Mouse (Mus musculus): ENCODE measurements around the gene Dync1h1. TPM values are rescaled to one million over a fixed set of nuclear protein-coding genes. Genes with fewer than 3 reads are reported as not detected.

Gene Dync1h1
- polyA plus RNA-seq, 1 experiment from 2014 or later: 129 TPM

GRCm38 (mm10) chr12:110566366-110566765 lies 34.9 kb upstream of the Dync1h1 start:
- Histone ChIP-seq H3K9me3 (ENCODE audit: control insufficient read depth, low read length) (no peaks in the 10 kb centered on the region), H3K27me3 (ENCODE audit: control insufficient read depth, insufficient read depth, low read length) (no peaks in the 10 kb centered on the region), H3K27ac (replicated peaks; ENCODE audit: low read depth, low read length) (no peak overlapping the region), H3K9ac (replicated peaks; ENCODE audit: low read length) (no peak overlapping the region), H3K4me2 (ENCODE audit: low read length) (no peak overlapping the region), H3K36me3 (ENCODE audit: control insufficient read depth, insufficient read depth, low read length) (peaks cover 78% of the 10 kb centered on the region), H3K4me3 (replicated peaks; ENCODE audit: low read depth, low read length) (no peak overlapping the region), H3K4me1 (ENCODE audit: control insufficient read depth, insufficient read depth, low read length) (no peaks in the 10 kb centered on the region)
- no peak for ATAC-seq (ENCODE audit: low FRiP score, low TSS enrichment)
- 91% methylated on average over 9 of the region's 9 CpGs for WGBS
- DNase-seq: no peak

- H3K9ac ChIP-seq (replicated peaks; ENCODE audit: low read length): no peak overlapping the region
- H3K27me3 ChIP-seq (ENCODE audit: control insufficient read depth, insufficient read depth, low read length): no peaks in the 10 kb centered on the region
- H3K36me3 ChIP-seq (ENCODE audit: control insufficient read depth, insufficient read depth, low read length): peaks cover 64% of the 10 kb centered on the region
- no peak for DNase-seq
- H3K4me2 ChIP-seq (ENCODE audit: low read length): no peak overlapping the region
- H3K4me1 ChIP-seq (ENCODE audit: control insufficient read depth, insufficient read depth, low read length): no peaks in the 10 kb centered on the region
- 93% methylated on average over 10 of the region's 10 CpGs for WGBS
- H3K27ac ChIP-seq (replicated peaks; ENCODE audit: low read depth, low read length): no peak overlapping the region
- no peaks in the 10 kb centered on the region for H3K9me3 ChIP-seq (ENCODE audit: control insufficient read depth, low read length)
- H3K4me3 ChIP-seq (replicated peaks; ENCODE audit: low read depth, low read length): no peak overlapping the region
- no peak for ATAC-seq (ENCODE audit: low FRiP score, low TSS enrichment)
These were observed 30.2 kb upstream of the Dync1h1 start for GRCm38 (mm10) chr12:110571050-110571449.

DNA sequence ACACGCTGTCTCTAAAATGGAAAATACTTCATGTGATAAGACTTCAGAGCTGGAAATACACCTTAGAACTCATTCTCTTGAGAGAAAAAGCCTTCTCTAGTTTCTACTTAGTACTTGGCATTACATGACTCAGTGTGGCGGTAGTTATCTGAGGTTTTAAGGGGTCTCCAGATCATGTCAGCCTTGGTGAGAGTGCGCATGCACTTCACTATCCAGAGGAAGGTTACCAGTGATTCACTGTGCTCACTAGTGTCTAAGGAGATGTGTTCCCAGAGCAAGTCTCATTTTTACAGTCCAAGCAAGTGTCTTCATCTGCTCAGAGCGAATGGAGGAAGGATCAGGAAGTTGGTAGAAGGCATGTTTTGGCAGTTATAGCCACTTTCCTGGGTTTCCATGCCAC lies 28.9 kb upstream of the Dync1h1 start:
- 98% methylated on average over 4 of the region's 4 CpGs for WGBS
- no peak overlapping the region for H3K4me2 ChIP-seq (ENCODE audit: low read length)
- no peak overlapping the region for H3K4me3 ChIP-seq (replicated peaks; ENCODE audit: low read depth, low read length)
- DNase-seq (no peak), ATAC-seq (ENCODE audit: low FRiP score, low TSS enrichment) (no peak)
- no peaks in the 10 kb centered on the region for H3K9me3 ChIP-seq (ENCODE audit: control insufficient read depth, low read length)
- H3K9ac ChIP-seq (replicated peaks; ENCODE audit: low read length): no peak overlapping the region
- H3K4me1 ChIP-seq (ENCODE audit: control insufficient read depth, insufficient read depth, low read length): no peaks in the 10 kb centered on the region
- no peak overlapping the region for H3K27ac ChIP-seq (replicated peaks; ENCODE audit: low read depth, low read length)
- H3K27me3 ChIP-seq (ENCODE audit: control insufficient read depth, insufficient read depth, low read length): no peaks in the 10 kb centered on the region
- H3K36me3 ChIP-seq (ENCODE audit: control insufficient read depth, insufficient read depth, low read length): peaks cover 51% of the 10 kb centered on the region

DNA sequence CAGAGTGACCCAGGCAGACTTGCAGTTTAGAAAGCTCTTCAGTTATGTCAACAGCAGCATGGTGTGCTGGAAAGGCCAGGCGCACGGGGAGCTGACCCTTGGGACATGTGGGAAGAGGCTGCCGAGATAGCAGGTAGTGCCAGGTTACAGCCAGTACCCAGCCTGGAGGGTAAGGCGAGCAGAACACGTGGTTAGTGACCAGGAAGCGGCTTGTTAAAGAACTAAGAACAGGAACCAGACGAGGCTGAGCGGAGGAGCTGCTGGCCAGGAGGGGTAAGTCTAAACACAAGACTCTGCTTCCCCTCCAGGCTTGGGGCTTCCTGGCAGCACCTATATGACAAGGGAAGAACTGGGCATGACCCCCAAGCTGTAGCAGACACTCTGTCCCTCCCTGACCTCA lies 27.6 kb upstream of the Dync1h1 start:
- 90% methylated on average over 8 of the region's 8 CpGs for WGBS
- DNase-seq: no peak
- Histone ChIP-seq H3K4me2 (ENCODE audit: low read length) (no peak overlapping the region), H3K9me3 (ENCODE audit: control insufficient read depth, low read length) (no peaks in the 10 kb centered on the region), H3K27ac (replicated peaks; ENCODE audit: low read depth, low read length) (no peak overlapping the region), H3K27me3 (ENCODE audit: control insufficient read depth, insufficient read depth, low read length) (no peaks in the 10 kb centered on the region), H3K4me3 (replicated peaks; ENCODE audit: low read depth, low read length) (no peak overlapping the region), H3K9ac (replicated peaks; ENCODE audit: low read length) (no peak overlapping the region), H3K4me1 (ENCODE audit: control insufficient read depth, insufficient read depth, low read length) (no peaks in the 10 kb centered on the region), H3K36me3 (ENCODE audit: control insufficient read depth, insufficient read depth, low read length) (peaks cover 41% of the 10 kb centered on the region)
- ATAC-seq (ENCODE audit: low FRiP score, low TSS enrichment): no peak

DNA sequence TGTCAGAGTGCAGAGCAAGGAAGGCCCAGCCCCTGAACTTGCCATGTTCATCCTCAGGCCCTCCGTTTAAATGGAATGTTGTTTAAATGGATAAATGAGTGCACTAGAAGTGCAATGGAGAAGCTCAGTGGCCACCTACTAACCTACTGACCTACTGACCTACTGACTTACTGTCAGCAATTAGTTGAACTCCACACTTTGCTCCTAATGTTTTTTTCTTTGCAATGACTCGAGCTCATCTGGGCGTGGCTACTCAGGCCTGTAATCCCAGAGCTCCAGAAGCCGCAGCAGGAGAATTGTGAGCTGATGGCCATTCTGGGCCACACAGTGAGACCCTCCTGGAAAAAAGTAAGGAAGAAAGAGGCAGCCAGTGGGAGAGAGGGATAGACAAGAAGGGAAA lies 25.3 kb upstream of the Dync1h1 start:
- no peak overlapping the region for H3K9ac ChIP-seq (replicated peaks; ENCODE audit: low read length)
- WGBS: 80% methylated on average over 4 of the region's 4 CpGs
- H3K36me3 ChIP-seq (ENCODE audit: control insufficient read depth, insufficient read depth, low read length): peaks cover 40% of the 10 kb centered on the region
- H3K4me3 ChIP-seq (replicated peaks; ENCODE audit: low read depth, low read length): no peak overlapping the region
- H3K9me3 ChIP-seq (ENCODE audit: control insufficient read depth, low read length): no peaks in the 10 kb centered on the region
- no peak overlapping the region for H3K4me2 ChIP-seq (ENCODE audit: low read length)
- ATAC-seq (ENCODE audit: low FRiP score, low TSS enrichment): no peak
- H3K4me1 ChIP-seq (ENCODE audit: control insufficient read depth, insufficient read depth, low read length): no peaks in the 10 kb centered on the region
- DNase-seq: no peak
- H3K27ac ChIP-seq (replicated peaks; ENCODE audit: low read depth, low read length): no peak overlapping the region
- H3K27me3 ChIP-seq (ENCODE audit: control insufficient read depth, insufficient read depth, low read length): no peaks in the 10 kb centered on the region

GRCm38 (mm10) chr12:110578333-110578732 lies 22.9 kb upstream of the Dync1h1 start:
- ATAC-seq (ENCODE audit: low FRiP score, low TSS enrichment) (no peak), DNase-seq (no peak)
- Histone ChIP-seq H3K4me2 (ENCODE audit: low read length) (no peak overlapping the region), H3K36me3 (ENCODE audit: control insufficient read depth, insufficient read depth, low read length) (peaks cover 22% of the 10 kb centered on the region), H3K4me3 (replicated peaks; ENCODE audit: low read depth, low read length) (no peak overlapping the region), H3K9me3 (ENCODE audit: control insufficient read depth, low read length) (no peaks in the 10 kb centered on the region), H3K27me3 (ENCODE audit: control insufficient read depth, insufficient read depth, low read length) (no peaks in the 10 kb centered on the region), H3K27ac (replicated peaks; ENCODE audit: low read depth, low read length) (no peak overlapping the region), H3K9ac (replicated peaks; ENCODE audit: low read length) (no peak overlapping the region), H3K4me1 (ENCODE audit: control insufficient read depth, insufficient read depth, low read length) (no peaks in the 10 kb centered on the region)
- 92% methylated on average over 9 of the region's 9 CpGs for WGBS

GRCm38 (mm10) chr12:110588622-110589021 lies 12.6 kb upstream of the Dync1h1 start:
- H3K9me3 ChIP-seq (ENCODE audit: control insufficient read depth, low read length): no peaks in the 10 kb centered on the region
- no peaks in the 10 kb centered on the region for H3K36me3 ChIP-seq (ENCODE audit: control insufficient read depth, insufficient read depth, low read length)
- DNase-seq: no peak
- no peak overlapping the region for H3K27ac ChIP-seq (replicated peaks; ENCODE audit: low read depth, low read length)
- no peaks in the 10 kb centered on the region for H3K27me3 ChIP-seq (ENCODE audit: control insufficient read depth, insufficient read depth, low read length)
- no peak for ATAC-seq (ENCODE audit: low FRiP score, low TSS enrichment)
- 81% methylated on average over 6 of the region's 6 CpGs for WGBS
- no peak overlapping the region for H3K9ac ChIP-seq (replicated peaks; ENCODE audit: low read length)
- H3K4me1 ChIP-seq (ENCODE audit: control insufficient read depth, insufficient read depth, low read length): peaks cover 11% of the 10 kb centered on the region
- H3K4me3 ChIP-seq (replicated peaks; ENCODE audit: low read depth, low read length): no peak overlapping the region
- no peak overlapping the region for H3K4me2 ChIP-seq (ENCODE audit: low read length)

GRCm38 (mm10) chr12:110590804-110591259 lies 10.4 kb upstream of the Dync1h1 start:
- Histone ChIP-seq H3K27me3 (ENCODE audit: control insufficient read depth, insufficient read depth, low read length) (no peaks in the 10 kb centered on the region), H3K9me3 (ENCODE audit: control insufficient read depth, low read length) (no peaks in the 10 kb centered on the region), H3K36me3 (ENCODE audit: control insufficient read depth, insufficient read depth, low read length) (no peaks in the 10 kb centered on the region), H3K27ac (replicated peaks; ENCODE audit: low read depth, low read length) (peak overlapping the region; percentile 95), H3K4me2 (ENCODE audit: low read length) (peak overlapping the region; percentile 75), H3K4me1 (ENCODE audit: control insufficient read depth, insufficient read depth, low read length) (peaks cover 11% of the 10 kb centered on the region), H3K9ac (replicated peaks; ENCODE audit: low read length) (peak overlapping the region; percentile 67), H3K4me3 (replicated peaks; ENCODE audit: low read depth, low read length) (peak overlapping the region; percentile 75)
- ATAC-seq (ENCODE audit: low FRiP score, low TSS enrichment): peak; percentile 49
- DNase-seq: no peak
- 1% methylated on average over 15 of the region's 15 CpGs for WGBS

DNA sequence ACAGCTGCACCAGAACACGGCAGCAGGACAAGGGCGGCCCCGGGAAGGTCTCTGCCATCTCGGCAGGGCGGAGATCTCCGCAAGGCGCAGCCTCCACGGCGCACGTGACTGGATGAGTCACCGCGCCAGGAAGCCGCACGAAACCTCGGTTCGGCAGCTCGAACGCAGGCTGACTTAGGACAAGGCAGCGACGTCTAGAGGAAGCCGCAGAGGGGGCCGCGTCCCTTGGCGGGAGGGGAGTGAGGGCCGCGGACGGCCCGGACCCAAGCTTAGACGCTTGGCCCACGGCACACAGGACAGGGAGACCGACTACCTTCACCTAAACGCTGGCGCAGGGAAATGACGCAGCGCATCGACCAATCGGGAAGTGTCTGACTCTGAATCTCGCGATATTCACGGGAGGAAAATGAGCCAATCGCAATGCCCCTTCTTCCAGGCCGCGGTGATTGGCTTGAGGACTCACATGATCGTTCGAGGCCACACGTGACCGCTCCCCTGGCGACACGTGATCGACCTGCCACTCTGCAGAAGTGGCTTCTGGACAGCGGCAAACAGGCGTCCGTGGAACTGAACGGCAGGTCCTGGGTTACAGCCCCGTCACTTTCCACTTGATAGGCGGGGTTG lies 9.9 kb upstream of the Dync1h1 start:
- ATAC-seq (ENCODE audit: low FRiP score, low TSS enrichment): peak; percentile 98
- Histone ChIP-seq H3K4me1 (ENCODE audit: control insufficient read depth, insufficient read depth, low read length) (peaks cover 11% of the 10 kb centered on the region), H3K9ac (replicated peaks; ENCODE audit: low read length) (peak overlapping the region; percentile 70), H3K9me3 (ENCODE audit: control insufficient read depth, low read length) (no peaks in the 10 kb centered on the region), H3K36me3 (ENCODE audit: control insufficient read depth, insufficient read depth, low read length) (no peaks in the 10 kb centered on the region), H3K27ac (replicated peaks; ENCODE audit: low read depth, low read length) (peak overlapping the region; percentile 95), H3K27me3 (ENCODE audit: control insufficient read depth, insufficient read depth, low read length) (no peaks in the 10 kb centered on the region), H3K4me2 (ENCODE audit: low read length) (peak overlapping the region; percentile 94), H3K4me3 (replicated peaks; ENCODE audit: low read depth, low read length) (peak overlapping the region; percentile 75)
- under 1% methylated on average over 56 of the region's 56 CpGs for WGBS
- peak; percentile 100 for DNase-seq
